Mouse (Mus musculus): ENCODE results near the gene Dpp9. TPM values are rescaled to one million over a fixed set of nuclear protein-coding genes. Genes with fewer than 3 reads are reported as not detected.
"Not testable (repeated sequence)": the region's sequence is repeated elsewhere in the genome, so short reads cannot be mapped to it uniquely, and the experiment has no call there.

Dpp9 gene
- polyA plus RNA-seq (2015; fragmentation: Nextera tagmentation; extraction: Ambion mirVana), result 24.5 and 26.5 TPM in 2 replicates

- Histone ChIP-seq H3K4me2 (peak within 1 kb of the TSS; percentile 95), H3K9ac (peak within 1 kb of the TSS; percentile 91), H3K4me1 (replicated peaks) (peaks cover 46% of the 10 kb centered on the region), H3K4me3 (peak within 1 kb of the TSS; percentile 83), H3K9me3 (no peaks in the 10 kb centered on the region), H3K27me3 (no peaks in the 10 kb centered on the region), H3K27ac (peak within 1 kb of the TSS; percentile 94), H3K36me3 (no peaks in the 10 kb centered on the region; the same call in 1 of the 2 replicates)
- ATAC-seq (ENCODE audit: low FRiP score), result peak; percentile 99
- WGBS, result under 1% methylated on average over 67 of the region's 78 CpGs
Observed at GRCm38 (mm10) chr17:56218377-56219191, at the start of gene Dpp9. Dpp9 (minus strand) TSS chr17:56218905.

- H3K27ac ChIP-seq, result no peak overlapping the region
Observed at GRCm38 (mm10) chr17:56266271-56266670, 47.6 kb upstream of the Dpp9 start.

GRCm38 (mm10) chr17:56265869-56266268 lies 47.2 kb upstream of the Dpp9 start:
- Histone ChIP-seq H3K4me3 (no peak overlapping the region), H3K9me3 (no peaks in the 10 kb centered on the region), H3K9ac (no peak overlapping the region), H3K27me3 (no peaks in the 10 kb centered on the region), H3K27ac (no peak overlapping the region), H3K4me2 (no peak overlapping the region), H3K4me1 (replicated peaks) (peaks cover 36% of the 10 kb centered on the region), H3K36me3 (peaks cover 36% of the 10 kb centered on the region)
- ATAC-seq (ENCODE audit: low FRiP score), result no peak
- WGBS, result 92% methylated on average over 3 of the region's 3 CpGs

More at GRCm38 (mm10) chr17:56266271-56266670, 47.6 kb upstream of the Dpp9 start:
- Histone ChIP-seq H3K4me2 (no peak overlapping the region), H3K27me3 (no peaks in the 10 kb centered on the region), H3K36me3 (peaks cover 36% of the 10 kb centered on the region), H3K9ac (no peak overlapping the region), H3K4me1 (replicated peaks) (peaks cover 32% of the 10 kb centered on the region), H3K4me3 (no peak overlapping the region), H3K9me3 (no peaks in the 10 kb centered on the region)
- ATAC-seq (ENCODE audit: low FRiP score), result no peak
- 71% methylated on average over 3 of the region's 3 CpGs for WGBS

GRCm38 (mm10) chr17:56265011-56265410 lies 46.3 kb upstream of the Dpp9 start:
- peaks cover 45% of the 10 kb centered on the region for H3K4me1 ChIP-seq (replicated peaks)
- ATAC-seq (ENCODE audit: low FRiP score), result no peak
- WGBS, result 92% methylated on average over 4 of the region's 4 CpGs
- H3K4me3 ChIP-seq, result no peak overlapping the region
- H3K4me2 ChIP-seq, result no peak overlapping the region
- H3K27me3 ChIP-seq, result no peaks in the 10 kb centered on the region
- H3K27ac ChIP-seq, result no peak overlapping the region
- no peak overlapping the region for H3K9ac ChIP-seq
- H3K36me3 ChIP-seq, result peaks cover 44% of the 10 kb centered on the region
- H3K9me3 ChIP-seq, result no peaks in the 10 kb centered on the region

GRCm38 (mm10) chr17:56264020-56264419 lies 45.3 kb upstream of the Dpp9 start:
- Histone ChIP-seq H3K27ac (no peak overlapping the region), H3K4me3 (no peak overlapping the region), H3K27me3 (no peaks in the 10 kb centered on the region), H3K9me3 (no peaks in the 10 kb centered on the region), H3K9ac (no peak overlapping the region), H3K36me3 (peaks cover 54% of the 10 kb centered on the region), H3K4me1 (replicated peaks) (peaks cover 48% of the 10 kb centered on the region), H3K4me2 (no peak overlapping the region)
- 22% methylated on average over 8 of the region's 8 CpGs for WGBS
- peak; percentile 57 for ATAC-seq (ENCODE audit: low FRiP score)

GRCm38 (mm10) chr17:56262645-56263094 lies 44.0 kb upstream of the Dpp9 start:
- Histone ChIP-seq H3K9ac (peak overlapping the region; percentile 9; the same call in 1 of the 2 replicates), H3K36me3 (peaks cover 64% of the 10 kb centered on the region), H3K27ac (no peak overlapping the region)

GRCm38 (mm10) chr17:56261166-56261565 lies 42.5 kb upstream of the Dpp9 start:
- Histone ChIP-seq H3K4me1 (replicated peaks) (peaks cover 64% of the 10 kb centered on the region), H3K4me3 (no peak overlapping the region), H3K27ac (no peak overlapping the region), H3K27me3 (no peaks in the 10 kb centered on the region), H3K9ac (peak overlapping the region; percentile 49; the same call in 1 of the 2 replicates), H3K36me3 (peaks cover 64% of the 10 kb centered on the region), H3K4me2 (no peak overlapping the region), H3K9me3 (no peaks in the 10 kb centered on the region)
- 75% methylated on average over 3 of the region's 3 CpGs for WGBS
- no peak for ATAC-seq (ENCODE audit: low FRiP score)

More at GRCm38 (mm10) chr17:56262645-56263094, 44.0 kb upstream of the Dpp9 start:
- no peak for ATAC-seq (ENCODE audit: low FRiP score)
- Histone ChIP-seq H3K4me2 (no peak overlapping the region), H3K4me1 (replicated peaks) (peaks cover 60% of the 10 kb centered on the region), H3K4me3 (no peak overlapping the region), H3K27me3 (no peaks in the 10 kb centered on the region), H3K9me3 (no peaks in the 10 kb centered on the region)
- WGBS, result 94% methylated on average over 3 of the region's 3 CpGs

- ATAC-seq (ENCODE audit: low FRiP score), result no peak
- Histone ChIP-seq H3K9ac (peak overlapping the region; percentile 49), H3K4me2 (peak overlapping the region; percentile 40), H3K4me1 (replicated peaks) (peaks cover 75% of the 10 kb centered on the region), H3K9me3 (no peaks in the 10 kb centered on the region), H3K36me3 (peaks cover 51% of the 10 kb centered on the region), H3K27me3 (no peaks in the 10 kb centered on the region), H3K4me3 (no peak overlapping the region; the same call in 1 of the 2 replicates), H3K27ac (no peak overlapping the region)
- 91% methylated on average over 10 of the region's 10 CpGs for WGBS
Observed at GRCm38 (mm10) chr17:56259301-56260037, 40.8 kb upstream of the Dpp9 start.

GRCm38 (mm10) chr17:56258812-56259211 lies 40.1 kb upstream of the Dpp9 start:
- not testable (repeated sequence) for H3K9me3 ChIP-seq; H3K4me3 ChIP-seq; H3K27ac ChIP-seq; H3K27me3 ChIP-seq; ATAC-seq (ENCODE audit: low FRiP score)
- Histone ChIP-seq H3K9ac (peak overlapping the region; percentile 49; the same call in 1 of the 2 replicates), H3K4me2 (peak overlapping the region; percentile 40), H3K4me1 (replicated peaks) (peaks cover 71% of the 10 kb centered on the region), H3K36me3 (peaks cover 51% of the 10 kb centered on the region)
- WGBS, result 82% methylated on average over 2 of the region's 2 CpGs

GRCm38 (mm10) chr17:56258269-56258668 lies 39.6 kb upstream of the Dpp9 start:
- Histone ChIP-seq H3K9ac (peak overlapping the region; percentile 49; the same call in 1 of the 2 replicates), H3K4me3 (peak overlapping the region; percentile 69; the same call in 1 of the 2 replicates), H3K36me3 (peaks cover 51% of the 10 kb centered on the region), H3K4me2 (peak overlapping the region; percentile 99), H3K4me1 (replicated peaks) (peaks cover 70% of the 10 kb centered on the region)
- H3K9me3 ChIP-seq; ATAC-seq (ENCODE audit: low FRiP score); H3K27ac ChIP-seq; H3K27me3 ChIP-seq: not testable (repeated sequence)
- 94% methylated on average over 19 of the region's 19 CpGs for WGBS

- ATAC-seq (ENCODE audit: low FRiP score), result no peak
Observed at GRCm38 (mm10) chr17:56257181-56257894, 38.6 kb upstream of the Dpp9 start.

More at GRCm38 (mm10) chr17:56257181-56257894, 38.6 kb upstream of the Dpp9 start:
- peak overlapping the region; percentile 69 for H3K4me3 ChIP-seq
- 0 out of 2 replicates have a peak, but pooled peaks cover 2% of the 10 kb centered on the region for H3K27me3 ChIP-seq
- H3K9ac ChIP-seq, result peak overlapping the region; percentile 80
- peaks cover 61% of the 10 kb centered on the region for H3K4me1 ChIP-seq (replicated peaks)
- WGBS, result 13% methylated on average over 48 of the region's 58 CpGs
- H3K36me3 ChIP-seq, result peaks cover 42% of the 10 kb centered on the region
- peak overlapping the region; percentile 99 for H3K4me2 ChIP-seq
- H3K27ac ChIP-seq, result peak overlapping the region; percentile 87
- no peaks in the 10 kb centered on the region for H3K9me3 ChIP-seq

All from hindbrain, embryonic 13.5 days (tissue).